Mouse (Mus musculus) v-Abl transformed pro-B cells (cell line): Measurements from ENCODE around the gene Lcmt2.

ENCODE experiments used
- in situ Hi-C, 2 experiments: fragments of 400-800 bp; cut with MboI; formaldehyde crosslinking; loops; one replicate each; pipeline ENCODE4 v1.15.1; 2025; ENCODE audit not compliant: unreplicated experiment in 2 of 2

Lcmt2 gene

GRCm38 (mm10) chr2:121119260-121119659 lies 21.2 kb downstream of the Lcmt2 start:
- in situ Hi-C loops, result no loop called here

DNA sequence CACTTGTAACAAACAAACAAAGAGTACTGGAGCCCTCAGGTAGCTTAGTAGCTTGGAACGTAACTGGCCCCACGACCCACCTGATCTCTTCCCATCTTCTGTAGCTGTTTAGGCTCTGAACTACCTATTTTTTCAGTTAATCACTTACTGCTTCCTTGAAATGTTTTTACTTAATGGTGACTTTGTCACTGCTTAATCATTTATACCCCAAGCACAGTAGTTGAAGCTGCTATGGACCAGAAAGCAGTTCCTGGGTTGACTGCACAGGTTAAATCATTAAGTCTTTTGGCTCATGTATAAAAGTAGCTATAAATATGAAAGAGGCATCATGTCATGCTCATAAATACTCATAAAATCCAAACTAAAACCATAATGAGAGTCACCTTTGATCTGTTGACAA lies 25.0 kb downstream of the Lcmt2 start:
- in situ Hi-C loops, result no loop called here

- in situ Hi-C loops, result loop anchor here in 1 of 2 experiments (10.0 kb wide), 2 partner anchors 235 to 625 kb away; no protein-coding TSS in a partner anchor
These were observed 30.8 kb downstream of the Lcmt2 start, which contains the start of gene Tgm7 for GRCm38 (mm10) chr2:121109695-121110094. Gene Tgm7 (minus strand): TSS chr2:121109795.

- in situ Hi-C loops, result loop anchor here in 1 of 2 experiments (10.0 kb wide), 2 partner anchors 231 to 621 kb away; no protein-coding TSS in a partner anchor
These were observed 34.5 kb downstream of the Lcmt2 start for GRCm38 (mm10) chr2:121105940-121106339.

DNA sequence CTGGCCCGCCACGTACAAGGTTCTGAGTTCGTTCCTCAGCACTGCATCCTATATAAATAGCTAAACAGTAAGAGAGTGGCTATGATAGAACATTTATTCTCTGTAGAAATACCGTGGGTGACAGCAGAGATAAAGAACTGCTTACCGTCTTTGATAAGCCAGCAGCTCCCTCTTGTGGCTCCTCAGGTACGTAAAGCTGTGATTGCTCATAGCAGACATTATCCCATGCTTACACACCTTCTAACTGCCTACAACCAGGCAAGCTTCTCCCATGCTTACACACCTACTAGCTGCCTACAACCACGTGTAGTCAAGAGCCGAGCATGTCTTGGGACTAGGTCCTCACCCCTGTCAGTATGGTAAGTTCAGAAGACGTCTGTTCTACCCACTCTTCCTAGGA lies 38.4 kb downstream of the Lcmt2 start:
- in situ Hi-C loops, result loop anchor here in 1 of 2 experiments (5.0 to 10.0 kb wide), 3 partner anchors 130 to 617 kb away; partner anchors contain the start of gene Ubr1

DNA sequence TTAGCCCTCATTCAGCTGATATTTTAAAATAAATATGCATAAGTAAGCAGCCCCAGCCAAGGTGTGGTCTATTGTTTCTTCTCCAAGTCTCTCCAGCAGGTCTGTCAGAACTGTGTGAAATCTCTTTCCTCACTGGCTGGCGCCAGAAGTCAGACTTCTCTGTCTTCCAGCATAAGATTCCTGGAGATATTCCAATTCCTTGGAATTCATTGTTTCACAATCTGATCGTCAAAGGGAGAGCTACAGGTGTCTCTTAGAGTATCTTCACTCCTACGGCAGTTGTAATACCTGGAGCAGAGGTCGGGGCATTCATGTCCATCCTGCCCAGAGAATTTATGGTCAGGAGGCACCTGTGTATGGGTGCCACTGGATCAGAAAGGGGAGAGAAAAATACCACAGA lies 50.7 kb downstream of the Lcmt2 start:
- in situ Hi-C loops, result loop anchor here (10.0 to 25.0 kb wide), 3 partner anchors 55 to 902 kb away; partner anchors contain the start of gene Epb42 (in 1 of the 2)

DNA sequence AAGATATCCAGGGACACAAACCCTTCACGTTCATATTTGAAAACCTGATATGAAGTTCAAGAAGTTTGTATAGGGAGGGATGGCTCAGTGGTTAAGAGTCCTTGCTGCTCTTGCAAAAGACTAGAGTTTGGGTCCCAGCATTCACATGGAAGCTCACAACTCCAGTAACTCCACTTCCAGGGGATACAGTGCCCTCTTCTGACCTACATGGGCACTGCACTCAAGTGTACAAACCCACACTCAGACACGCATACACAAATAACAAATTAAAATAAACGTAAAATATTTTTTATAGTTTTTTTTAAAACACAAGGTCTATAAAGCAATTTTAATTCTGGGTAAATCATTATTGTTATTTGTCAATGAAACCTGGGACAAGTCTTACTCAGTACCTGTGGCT lies 51.9 kb downstream of the Lcmt2 start:
- in situ Hi-C loops, result loop anchor here (25.0 kb wide), 2 partner anchors 601 to 901 kb away; no protein-coding TSS in a partner anchor

GRCm38 (mm10) chr2:121085480-121086185 lies 54.8 kb downstream of the Lcmt2 start, which contains the start of gene Tgm5:
Gene Tgm5 (minus strand): TSS chr2:121085841.
- in situ Hi-C loops, result loop anchor here (25.0 kb wide), 2 partner anchors 598 to 898 kb away; no protein-coding TSS in a partner anchor

DNA sequence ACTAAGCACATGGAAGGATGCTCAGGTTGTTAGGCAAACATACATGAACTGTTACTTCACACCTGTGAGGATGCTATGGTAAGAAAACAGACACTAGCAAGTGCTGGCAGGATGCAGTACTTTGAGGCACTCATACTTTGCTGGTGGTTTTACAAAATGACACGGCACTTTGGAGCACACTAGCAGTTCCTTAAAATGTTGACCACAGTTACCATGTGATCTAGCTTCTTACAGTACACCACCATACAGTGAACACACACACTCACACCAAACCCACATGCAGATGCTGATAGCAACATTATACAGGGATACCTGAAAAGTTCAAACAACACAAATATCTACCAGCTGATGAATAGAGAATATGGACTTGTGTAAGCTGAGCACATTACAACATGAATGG lies 57.8 kb downstream of the Lcmt2 start:
- in situ Hi-C loops, result loop anchor here (25.0 kb wide), 2 partner anchors 595 to 895 kb away; no protein-coding TSS in a partner anchor
